Mouse (Mus musculus) liver, adult 2 months (tissue): ENCODE data around the gene Gm20716.

Source experiments
- CTCF ChIP-seq: fragments of 200-500 bp; IDR thresholded peaks from 2 replicates; pipeline ENCODE4 v1.5.1; 2011; ENCODE audit warnings: low read depth, low read length, control low read depth
- POLR2A ChIP-seq: fragments of 200-500 bp; IDR thresholded peaks from 2 replicates; pipeline ENCODE4 v1.6.1; 2011; ENCODE audit warnings: low read length, control low read depth; ENCODE audit not compliant: insufficient read depth; ENCODE audit errors: extremely low read depth

DNA sequence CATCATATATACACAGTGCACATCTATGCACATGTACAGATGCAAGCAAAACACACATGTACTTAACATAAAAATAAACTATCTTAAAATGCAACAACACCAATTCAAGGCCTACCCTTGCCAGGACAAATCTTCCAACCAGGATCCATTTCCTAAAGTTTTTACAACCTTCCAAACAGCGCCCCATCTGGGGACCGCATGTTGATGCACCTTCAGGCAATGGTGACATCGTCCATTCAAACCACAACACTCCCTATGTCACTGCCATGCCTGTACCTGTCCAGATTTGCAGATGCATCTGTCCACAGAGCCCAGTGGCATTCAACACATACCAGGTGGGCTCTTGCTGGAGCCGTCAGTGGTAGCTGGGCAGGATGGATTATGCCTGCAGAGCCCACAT, 13.1 kb upstream of the Gm20716 start:
- no peak for TF ChIP-seq CTCF
- TF ChIP-seq POLR2A, result no peak
